Mouse (Mus musculus) liver, postnatal 0 days (tissue): ENCODE measurements at regions not wholly inside any gene's neighbourhood (a gene's known extent, or its start where the extent isn't known, plus 50 kb on each side); places are given as distances from the start of the nearest gene placed in this dataset.
"Not testable (repeated sequence)": the region's sequence is repeated elsewhere in the genome, so short reads cannot be mapped to it uniquely, and the experiment has no call there.

Experiments used
- ATAC-seq: fragments of 200-750 bp; cut with Nextera tagmentation; 2 replicates; pipeline ENCODE4 v1.8.0; 2017; ENCODE audit warnings: mild to moderate bottlenecking, moderate library complexity
- DNase-seq: peaks from one replicate; pipeline ENCODE4 v3.0.0-alpha.2; 2016
- H3K27ac ChIP-seq: fragments of 300-500 bp; sonication (generic); 2 replicates; pipeline ENCODE4 v1.5.1; 2014; ENCODE audit warnings: antibody characterized with exemption, moderate library complexity, mild to moderate bottlenecking, low read depth
- H3K27me3 ChIP-seq: fragments of 300-500 bp; sonication (generic); 2 replicates; pipeline ENCODE4 v1.6.1; 2014; ENCODE audit warnings: low read length, control low read depth, mixed read lengths; ENCODE audit not compliant: insufficient read depth
- H3K36me3 ChIP-seq: fragments of 300-500 bp; sonication (generic); replicated peaks from 2 replicates; pipeline ENCODE4 v1.6.1; 2014; ENCODE audit warnings: mild to moderate bottlenecking, control low read depth, low read length, moderate library complexity, mixed read lengths; ENCODE audit not compliant: insufficient read depth
- H3K4me1 ChIP-seq: fragments of 300-500 bp; sonication (generic); 2 replicates; pipeline ENCODE4 v1.6.1; 2014; ENCODE audit warnings: antibody characterized with exemption, mild to moderate bottlenecking, control low read depth; ENCODE audit not compliant: insufficient read depth
- H3K4me2 ChIP-seq: fragments of 300-500 bp; sonication (generic); 2 replicates; pipeline ENCODE4 v1.6.1; 2014; ENCODE audit warnings: low read depth, mild to moderate bottlenecking, low read length, moderate library complexity, mixed read lengths
- H3K4me3 ChIP-seq: fragments of 300-500 bp; sonication (generic); 2 replicates; pipeline ENCODE4 v1.5.1; 2014; ENCODE audit warnings: low read depth, low read length
- H3K9ac ChIP-seq: fragments of 300-500 bp; sonication (generic); replicated peaks from 2 replicates; pipeline ENCODE4 v1.6.1; 2014; ENCODE audit warnings: mild to moderate bottlenecking, moderate library complexity
- H3K9me3 ChIP-seq: fragments of 300-500 bp; sonication (generic); 2 replicates; pipeline ENCODE4 v1.6.1; 2016; ENCODE audit warnings: mild to moderate bottlenecking, control low read depth, low read length, mixed read lengths
- CTCF ChIP-seq: sonication (generic); IDR thresholded peaks from 2 replicates; pipeline ENCODE4 v1.5.1; 2016; ENCODE audit warnings: antibody characterized with exemption, low read depth
- EP300 ChIP-seq: IDR thresholded peaks from 2 replicates; pipeline ENCODE4 v1.6.1; 2016; ENCODE audit warnings: antibody characterized with exemption, low read depth, mild to moderate bottlenecking
- WGBS: fragments of 180-500 bp; shearing (Covaris S2); extraction: QIAGEN DNeasy Blood & Tissue Kit; methylation state at CpG from one replicate; pipeline ENCODE4 v1.1.7; 2014; ENCODE audit not compliant: insufficient replicate concordance; 5-methylcytosine and 5-hydroxymethylcytosine counted together

DNA sequence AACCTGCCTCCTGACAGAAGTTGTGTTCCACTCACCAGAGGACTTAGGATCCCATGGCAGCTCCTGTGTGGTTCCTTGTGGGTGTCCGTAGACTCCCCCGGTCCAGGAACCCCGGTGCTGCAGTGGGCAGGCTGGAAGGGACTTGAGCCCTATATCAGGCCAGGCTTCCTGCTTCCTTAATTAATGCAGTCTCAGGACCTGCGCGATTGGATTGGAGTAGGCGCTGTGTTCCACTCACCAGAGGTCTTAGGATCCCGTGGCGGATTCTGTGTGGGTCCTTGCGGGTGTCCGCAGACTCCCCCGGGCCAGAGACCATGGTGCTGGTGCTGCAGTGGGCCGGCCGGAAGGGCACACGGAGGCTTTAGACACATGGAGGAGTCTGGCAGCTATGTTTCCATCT is 288.7 kb downstream of the Fut8 start:
- not testable (repeated sequence) for H3K36me3 ChIP-seq, H3K4me2 ChIP-seq, H3K27me3 ChIP-seq, DNase-seq, H3K4me3 ChIP-seq, H3K4me1 ChIP-seq, H3K27ac ChIP-seq, H3K9me3 ChIP-seq, H3K9ac ChIP-seq, ATAC-seq
- 84% methylated on average over 14 of the region's 14 CpGs for WGBS

DNA sequence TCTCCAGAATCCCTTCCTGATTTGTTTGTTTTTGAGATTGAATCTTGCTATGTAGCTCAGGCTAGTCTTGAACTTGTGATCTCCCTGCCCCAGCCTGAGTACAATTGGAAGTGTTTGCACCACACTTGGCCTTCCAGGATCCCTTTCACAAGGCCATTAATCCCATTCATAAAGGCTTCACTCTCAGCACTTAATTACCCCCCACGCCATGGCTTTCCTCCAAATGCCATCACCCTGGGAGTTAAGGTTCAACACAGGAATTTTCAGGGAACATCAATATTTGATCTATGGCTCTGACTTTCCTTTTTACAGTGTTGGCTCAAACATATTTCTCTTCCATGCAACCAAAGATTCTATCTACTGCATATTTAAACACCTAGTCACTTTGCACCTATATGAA is 289.6 kb downstream of the Fut8 start:
- TF ChIP-seq CTCF (no peak), EP300 (no peak)
- 72% methylated on average over 1 of the region's 1 CpGs for WGBS
- Histone ChIP-seq H3K36me3 (no peaks in the 10 kb centered on the region), H3K4me2 (no peak overlapping the region), H3K27me3 (no peaks in the 10 kb centered on the region), H3K9ac (no peak overlapping the region), H3K9me3 (no peaks in the 10 kb centered on the region), H3K27ac (no peak overlapping the region), H3K4me3 (no peak overlapping the region), H3K4me1 (peaks cover 4% of the 10 kb centered on the region)
- ATAC-seq (no peak), DNase-seq (no peak)

DNA sequence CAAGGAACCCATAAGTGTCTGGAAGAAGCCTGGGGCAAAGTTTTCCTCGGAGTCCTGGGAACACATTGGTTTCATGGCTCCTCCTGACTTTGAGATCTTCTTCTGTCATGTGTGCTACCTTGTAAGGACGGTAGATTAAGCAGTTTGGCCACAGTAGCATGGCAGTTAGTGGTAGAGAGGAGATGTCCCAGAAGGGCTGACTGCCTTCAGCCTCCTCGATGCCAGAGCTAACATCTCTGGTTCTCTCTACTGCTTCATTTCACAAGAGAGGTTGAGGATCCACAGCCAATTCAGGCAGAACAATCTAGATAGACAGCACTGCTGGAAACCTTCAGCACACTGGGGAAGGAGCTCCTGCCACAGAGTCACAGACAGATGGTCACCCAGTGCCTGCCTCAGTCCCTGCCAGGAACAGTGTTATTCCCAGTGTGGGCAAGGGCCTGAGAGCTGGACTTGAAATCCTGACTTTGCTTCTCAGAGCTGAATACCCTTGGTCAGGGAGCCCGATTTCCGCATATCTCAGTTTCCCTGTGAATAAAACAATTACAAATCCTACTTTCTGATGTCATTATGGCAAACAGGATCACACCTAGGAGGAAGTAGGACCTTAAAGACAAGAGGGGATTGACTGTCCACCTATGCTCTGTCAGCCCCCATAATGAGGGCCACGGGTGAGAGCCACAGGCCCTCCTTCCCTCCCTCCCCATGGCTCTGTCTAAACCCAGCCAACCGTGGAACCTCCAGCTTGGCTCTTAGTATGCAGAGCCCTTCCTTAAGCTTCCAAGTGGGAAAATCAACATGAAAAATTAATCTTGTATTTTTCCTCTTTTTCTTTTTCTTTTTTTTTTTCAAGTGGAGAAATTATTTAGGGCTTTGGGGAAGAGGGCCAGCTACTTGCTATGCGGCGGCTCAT is 290.3 kb downstream of the Fut8 start:
- no peak overlapping the region for H3K27ac ChIP-seq
- H3K9me3 ChIP-seq = no peaks in the 10 kb centered on the region
- no peaks in the 10 kb centered on the region for H3K27me3 ChIP-seq
- 81% methylated on average over 9 of the region's 9 CpGs for WGBS
- H3K4me1 ChIP-seq = peaks cover 8% of the 10 kb centered on the region
- H3K36me3 ChIP-seq = no peaks in the 10 kb centered on the region
- H3K9ac ChIP-seq = no peak overlapping the region
- H3K4me2 ChIP-seq = no peak overlapping the region
- no peak overlapping the region for H3K4me3 ChIP-seq
- ATAC-seq = no peak
- TF ChIP-seq EP300 = no peak
- TF ChIP-seq CTCF = no peak
- DNase-seq = no peak

DNA sequence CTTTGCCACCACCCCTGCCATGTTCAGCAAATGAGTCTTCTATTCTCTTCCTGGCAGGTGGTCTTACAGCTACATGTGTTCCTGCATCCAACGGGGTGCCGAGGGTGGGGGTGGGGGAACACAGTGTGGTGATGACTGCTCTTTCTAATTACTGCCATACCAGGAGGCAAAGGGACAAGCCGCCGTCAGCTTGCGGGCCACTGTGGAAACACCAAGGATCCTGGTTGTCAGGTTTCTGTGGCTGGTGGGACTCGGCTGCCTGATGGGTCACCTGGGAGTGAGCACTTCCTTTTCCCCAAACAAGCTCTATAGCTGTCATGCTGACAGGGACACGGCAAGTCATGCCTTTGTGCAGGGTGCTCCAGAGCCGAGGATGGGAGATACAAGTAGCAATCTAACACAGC is 290.9 kb downstream of the Fut8 start:
- Histone ChIP-seq H3K9me3 (no peaks in the 10 kb centered on the region), H3K4me1 (peaks cover 13% of the 10 kb centered on the region), H3K4me3 (no peak overlapping the region), H3K27me3 (no peaks in the 10 kb centered on the region), H3K9ac (no peak overlapping the region), H3K36me3 (no peaks in the 10 kb centered on the region), H3K4me2 (no peak overlapping the region), H3K27ac (no peak overlapping the region)
- ATAC-seq (no peak), DNase-seq (no peak)
- no peak for TF ChIP-seq EP300
- 76% methylated on average over 8 of the region's 8 CpGs for WGBS

DNA sequence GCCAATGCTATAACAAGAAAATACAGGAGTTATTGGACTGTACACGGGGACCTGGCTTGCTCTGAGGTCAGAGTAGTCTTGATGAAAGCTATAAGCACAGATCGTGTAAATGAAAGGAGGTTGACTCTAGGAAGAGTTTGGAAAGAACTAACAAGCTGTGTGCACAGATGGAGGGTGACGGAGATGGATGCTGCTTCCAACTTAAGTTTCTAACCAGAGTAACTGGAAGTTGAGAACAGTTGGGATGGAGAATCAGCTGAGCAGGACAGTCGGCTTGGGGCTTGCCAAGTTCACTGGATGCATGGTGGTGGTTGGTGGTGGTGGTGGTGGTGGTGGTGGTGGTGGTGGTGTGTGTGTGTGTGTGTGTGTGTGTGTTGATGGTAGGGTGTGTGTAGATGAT is 291.5 kb downstream of the Fut8 start:
- Histone ChIP-seq H3K4me2 (no peak overlapping the region), H3K4me1 (peaks cover 16% of the 10 kb centered on the region), H3K4me3 (no peak overlapping the region), H3K27ac (no peak overlapping the region), H3K9ac (no peak overlapping the region), H3K9me3 (no peaks in the 10 kb centered on the region), H3K27me3 (no peaks in the 10 kb centered on the region), H3K36me3 (no peaks in the 10 kb centered on the region)
- ATAC-seq = no peak
- no peak for TF ChIP-seq CTCF
- TF ChIP-seq EP300 = no peak
- DNase-seq = no peak
- 80% methylated on average over 4 of the region's 4 CpGs for WGBS

DNA sequence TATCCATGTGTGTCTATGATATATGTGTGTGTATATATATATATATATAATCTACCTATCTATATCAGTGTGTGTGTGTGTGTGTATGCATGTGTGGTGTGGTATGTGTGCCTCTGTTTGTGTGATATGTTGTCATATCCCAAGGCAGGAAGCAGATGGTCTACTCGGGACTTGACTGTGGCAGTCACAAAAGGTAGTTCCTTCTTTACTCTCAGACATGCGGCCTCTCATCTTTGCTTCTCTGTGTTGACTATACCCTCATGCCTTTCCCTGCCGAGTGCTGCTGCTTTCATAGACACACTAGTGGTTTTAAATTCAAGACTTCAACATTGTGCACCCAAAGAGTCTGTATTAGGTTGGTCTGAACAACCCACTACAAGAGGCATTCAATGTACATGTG is 292.0 kb downstream of the Fut8 start:
- H3K9ac ChIP-seq = no peak overlapping the region
- H3K4me2 ChIP-seq = no peak overlapping the region
- no peaks in the 10 kb centered on the region for H3K9me3 ChIP-seq
- TF ChIP-seq EP300 = no peak
- TF ChIP-seq CTCF = no peak
- 33% methylated on average over 3 of the region's 3 CpGs for WGBS
- ATAC-seq = no peak
- H3K4me1 ChIP-seq = peaks cover 18% of the 10 kb centered on the region
- no peak overlapping the region for H3K27ac ChIP-seq
- H3K36me3 ChIP-seq = no peaks in the 10 kb centered on the region
- no peak overlapping the region for H3K4me3 ChIP-seq
- no peak for DNase-seq
- H3K27me3 ChIP-seq = no peaks in the 10 kb centered on the region

DNA sequence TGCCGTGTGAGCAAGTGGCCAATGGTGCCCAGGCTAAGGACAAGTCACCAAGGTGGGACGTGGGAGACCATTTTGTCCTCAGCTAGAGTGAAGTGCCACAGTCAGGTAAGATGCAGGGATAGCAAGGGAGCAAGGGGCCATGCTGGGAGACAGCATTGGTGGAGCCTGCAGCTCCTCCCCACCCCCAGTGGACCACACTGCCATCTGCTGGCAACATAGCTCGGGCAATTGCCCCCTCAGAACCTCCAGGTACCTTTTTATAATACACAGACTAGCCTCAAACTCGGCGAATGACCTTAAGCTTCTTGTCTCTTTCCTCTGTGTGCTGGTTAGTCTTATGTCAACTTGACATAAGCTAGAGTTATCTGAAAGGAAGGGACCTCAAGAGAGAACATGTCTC is 293.4 kb downstream of the Fut8 start:
- TF ChIP-seq EP300 (no peak), CTCF (peak; percentile 75)
- Histone ChIP-seq H3K4me3 (no peak overlapping the region), H3K36me3 (no peaks in the 10 kb centered on the region), H3K27ac (no peak overlapping the region), H3K4me2 (no peak overlapping the region), H3K9me3 (no peaks in the 10 kb centered on the region), H3K27me3 (no peaks in the 10 kb centered on the region), H3K4me1 (peaks cover 27% of the 10 kb centered on the region), H3K9ac (no peak overlapping the region)
- DNase-seq (peak; percentile 71), ATAC-seq (no peak)
- WGBS = 57% methylated on average over 5 of the region's 5 CpGs
